8 mouse cellular contexts compared by ENCODE assay signal in genomic region chr15:85716045-85716444, GRCm38 (mm10). TPM values are rescaled to one million over a fixed set of nuclear protein-coding genes. Genes with fewer than 3 reads are reported as not detected.
DNase-seq lines count a peak whose midpoint lies in the region; ATAC-seq and TF ChIP-seq lines count a peak whose summit lies in the region.

No protein-coding gene starts in this region.

- H3K4me3 ChIP-seq in E14TG2a.4 (replicated peaks; ENCODE audit: low read length): no peak overlapping the region
- H3K4me3 ChIP-seq in heart, embryonic 10.5 days: no peak overlapping the region
- no peak overlapping the region for H3K4me3 ChIP-seq in lung, postnatal 0 days (ENCODE audit: low read depth, low read length)

- H3K4me1 ChIP-seq in E14TG2a.4 (replicated peaks; ENCODE audit: low read depth, low read length): peaks cover 16% of the 10 kb centered on the region
- H3K4me1 ChIP-seq in heart, embryonic 10.5 days: peaks cover 12% of the 10 kb centered on the region; the same call in 1 of the 2 replicates
- no peaks in the 10 kb centered on the region for H3K4me1 ChIP-seq in lung, postnatal 0 days (ENCODE audit: insufficient read depth, low read depth, low read length)

- no peaks in the 10 kb centered on the region for H3K36me3 ChIP-seq in E14TG2a.4 (ENCODE audit: insufficient read depth, low read length)
- no peaks in the 10 kb centered on the region for H3K36me3 ChIP-seq in heart, embryonic 10.5 days
- H3K36me3 ChIP-seq in lung, postnatal 0 days (ENCODE audit: insufficient read depth, low read length): no peaks in the 10 kb centered on the region

- WGBS in heart, embryonic 10.5 days: 6% methylated on average over 7 of the region's 7 CpGs
- WGBS in lung, postnatal 0 days: 5% methylated on average over 7 of the region's 7 CpGs

- DNase-seq in adrenal gland, postnatal 14 days: peak; percentile 90
- DNase-seq in embryo, embryonic 11.5 days (ENCODE audit: low read depth, low spot score): peak; percentile 55
- DNase-seq in heart, embryonic 10.5 days (ENCODE audit: low spot score): peak; percentile 89
- peak; percentile 75 to 94 for DNase-seq in layer of hippocampus, adult 18-20 months (ENCODE audit: low spot score in 2 of 2)
- DNase-seq in lung, postnatal 0 days (ENCODE audit: low spot score): peak; percentile 78
- DNase-seq in retina, postnatal 1 day: peak; percentile 81
- peak; percentile 72 to 78 for DNase-seq in thymus, postnatal 36 days

- no peak for TF ChIP-seq EP300 in lung, postnatal 0 days (IDR thresholded peaks at IDR 0.05)

- peak; percentile 90 for TF ChIP-seq CTCF in E14TG2a.4 (conservative IDR thresholded peaks at IDR 0.05; ENCODE audit: low read length)
- TF ChIP-seq CTCF in lung, postnatal 0 days (IDR thresholded peaks at IDR 0.05): peak; percentile 97

- peaks cover 10% of the 10 kb centered on the region; the same call in 1 of the 2 replicates for H3K9me3 ChIP-seq in E14TG2a.4 (ENCODE audit: low read length)
- H3K9me3 ChIP-seq in heart, embryonic 10.5 days: no peaks in the 10 kb centered on the region
- H3K9me3 ChIP-seq in lung, postnatal 0 days (ENCODE audit: low read length): no peaks in the 10 kb centered on the region

- H3K27ac ChIP-seq in heart, embryonic 10.5 days: no peak overlapping the region
- no peak overlapping the region for H3K27ac ChIP-seq in lung, postnatal 0 days (ENCODE audit: low read length)

- no peak overlapping the region for H3K4me2 ChIP-seq in lung, postnatal 0 days (replicated peaks; ENCODE audit: low read depth, low read length)

- ATAC-seq in lung, postnatal 0 days: peak; percentile 57

- H3K9ac ChIP-seq in lung, postnatal 0 days (replicated peaks; ENCODE audit: low read depth): no peak overlapping the region

- peaks cover 6% of the 10 kb centered on the region; the same call in 1 of the 2 replicates for H3K27me3 ChIP-seq in E14TG2a.4 (ENCODE audit: insufficient read depth, low read length)
- peaks cover 46% of the 10 kb centered on the region; the same call in 1 of the 2 replicates for H3K27me3 ChIP-seq in heart, embryonic 10.5 days (ENCODE audit: insufficient read depth, poor library complexity, severe bottlenecking)
- H3K27me3 ChIP-seq in lung, postnatal 0 days (replicated peaks; ENCODE audit: insufficient read depth, low read length): no peaks in the 10 kb centered on the region

RNA-seq across cellular contexts. Expression of gene Ppara, which starts 18.7 kb away (rescaled TPM):
- total RNA-seq in adrenal gland, postnatal 14 days (2021): 63.3 and 84.9 TPM in 2 replicates
- 0.88 and 2.0 TPM in 2 replicates for polyA plus RNA-seq in heart, embryonic 10.5 days (2016; fragmentation: Nextera tagmentation; extraction: Ambion mirVana)
- 1 to 10 TPM; 2.9 to 3.4 TPM for total RNA-seq in layer of hippocampus, adult 18-20 months (2021)
- 5.1 and 5.2 TPM in 2 replicates for polyA plus RNA-seq in lung, postnatal 0 days (2015; fragmentation: Nextera tagmentation; extraction: Ambion mirVana)

Comparison
In these comparisons a context has a peak if more than half of its experiments do, and no peak if none do; other contexts are left out.
1. RNA of gene Ppara, which starts 18.7 kb away (total RNA-seq): 63.3 to 84.9 TPM in adrenal gland, postnatal 14 days; 2.9 to 3.4 TPM in layer of hippocampus, adult 18-20 months; every median in the first group is over 10 times any median in the second.
2. Peak in every context shown above with its lines, with median percentiles within 50 percentile points of each other: DNase-seq.